Mouse (Mus musculus) liver, postnatal 0 days (tissue): Measurements from ENCODE around the gene Apba2.

Experiments
- CTCF ChIP-seq: sonication (generic); IDR thresholded peaks from 2 replicates; pipeline ENCODE4 v1.5.1; 2016; ENCODE audit warnings: antibody characterized with exemption, low read depth
- EP300 ChIP-seq: IDR thresholded peaks from 2 replicates; pipeline ENCODE4 v1.6.1; 2016; ENCODE audit warnings: antibody characterized with exemption, low read depth, mild to moderate bottlenecking

DNA sequence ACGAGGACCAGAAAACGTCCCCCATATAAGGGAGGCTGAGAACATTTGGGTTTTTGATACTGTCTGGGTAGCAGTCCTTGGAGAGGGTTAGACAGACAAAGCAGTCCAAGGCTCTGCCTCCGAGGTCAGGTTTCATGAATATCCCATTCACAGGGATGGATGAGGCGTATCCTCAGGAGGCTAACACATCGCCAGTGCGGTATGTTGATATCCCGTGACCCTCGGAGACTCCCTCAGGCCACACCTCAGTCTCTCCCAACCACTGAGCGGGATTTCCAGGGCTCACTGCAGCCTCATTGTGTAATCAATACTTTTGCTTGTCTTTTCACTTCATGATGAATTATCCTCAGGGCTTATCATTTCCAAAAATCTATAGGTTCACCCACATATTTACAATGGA is 95.1 kb downstream of the Apba2 start:
- no peak for TF ChIP-seq EP300
- TF ChIP-seq CTCF: no peak
